Mouse (Mus musculus): ENCODE data around the gene Apol6.
"Not testable (repeated sequence)": the region's sequence is repeated elsewhere in the genome, so short reads cannot be mapped to it uniquely, and the experiment has no call there.

Gene Apol6

GRCm38 (mm10) chr15:77031271-77031670 lies 13.3 kb upstream of the Apol6 start:
- no peak for DNase-seq (ENCODE audit: low read depth)

GRCm38 (mm10) chr15:77034526-77034925 lies 10.0 kb upstream of the Apol6 start:
- DNase-seq (ENCODE audit: low read depth): no peak

GRCm38 (mm10) chr15:77035643-77036042 lies 8.9 kb upstream of the Apol6 start:
- DNase-seq (ENCODE audit: low read depth): no peak

GRCm38 (mm10) chr15:77036320-77036988 lies 8.1 kb upstream of the Apol6 start:
- no peak for DNase-seq (ENCODE audit: low read depth)

GRCm38 (mm10) chr15:77036989-77037277 lies 7.6 kb upstream of the Apol6 start:
- DNase-seq (ENCODE audit: low read depth): no peak

- no peak for DNase-seq (ENCODE audit: low read depth)
Observed at GRCm38 (mm10) chr15:77037278-77038161, 7.0 kb upstream of the Apol6 start.

DNA sequence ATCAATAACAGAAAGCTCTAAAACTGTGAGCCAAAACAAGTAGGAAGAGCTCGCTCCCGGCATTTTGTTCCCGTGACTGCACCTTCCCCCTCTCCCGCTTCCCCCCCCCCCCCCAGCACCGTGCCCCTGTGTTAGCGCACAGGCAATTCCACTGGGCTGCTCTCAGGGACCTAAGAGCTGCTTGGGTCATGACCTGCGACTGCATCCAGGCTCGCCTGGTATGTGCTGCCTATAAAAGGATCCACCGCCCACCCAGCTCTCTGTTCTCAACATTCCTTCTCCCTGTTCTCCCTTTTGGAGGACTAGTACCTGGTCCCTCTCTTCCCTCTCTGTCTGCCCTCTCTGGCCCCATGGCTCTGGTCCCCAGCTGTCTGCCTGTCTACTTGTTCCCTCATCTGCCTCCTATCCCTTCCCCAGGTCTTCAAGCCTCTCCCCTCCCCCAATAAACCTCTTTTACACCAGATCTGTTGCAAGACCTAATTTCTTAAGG lies 5.3 kb upstream of the Apol6 start:
- DNase-seq (ENCODE audit: low read depth): no peak

GRCm38 (mm10) chr15:77040784-77041183 lies 3.7 kb upstream of the Apol6 start:
- no peak for DNase-seq (ENCODE audit: low read depth)

- no peak for DNase-seq (ENCODE audit: low read depth)
Observed at GRCm38 (mm10) chr15:77045609-77046008, 1.1 kb downstream of the Apol6 start.

GRCm38 (mm10) chr15:77050570-77050969 lies 6.0 kb downstream of the Apol6 start, which contains the start of gene Mb:
TSS of gene Mb (minus strand) at chr15:77050670.
- no peak for DNase-seq (ENCODE audit: low read depth)

DNA sequence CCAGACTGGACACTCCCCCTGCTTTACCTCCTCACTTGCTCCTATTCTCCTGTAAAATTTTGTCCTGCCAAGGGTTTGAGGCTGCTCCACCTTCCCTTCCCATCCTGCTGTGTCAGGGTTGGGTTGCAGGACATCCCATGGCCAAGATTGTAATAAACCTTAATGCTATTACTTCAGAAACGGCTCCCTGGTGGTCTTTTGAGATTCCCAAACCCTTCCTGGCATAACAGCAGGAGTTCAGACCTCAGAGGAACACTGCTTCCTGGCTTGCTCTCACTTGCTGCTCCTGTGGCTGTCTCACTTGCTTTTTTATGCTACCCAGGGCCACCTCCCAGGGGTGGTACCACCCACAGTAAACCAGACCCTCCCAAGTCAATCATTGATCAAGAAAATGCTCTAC lies 7.6 kb downstream of the Apol6 start:
- no peak for DNase-seq (ENCODE audit: low read depth)

- no peak for DNase-seq (ENCODE audit: low read depth)
Observed at GRCm38 (mm10) chr15:77053021-77053420, 8.5 kb downstream of the Apol6 start.

DNA sequence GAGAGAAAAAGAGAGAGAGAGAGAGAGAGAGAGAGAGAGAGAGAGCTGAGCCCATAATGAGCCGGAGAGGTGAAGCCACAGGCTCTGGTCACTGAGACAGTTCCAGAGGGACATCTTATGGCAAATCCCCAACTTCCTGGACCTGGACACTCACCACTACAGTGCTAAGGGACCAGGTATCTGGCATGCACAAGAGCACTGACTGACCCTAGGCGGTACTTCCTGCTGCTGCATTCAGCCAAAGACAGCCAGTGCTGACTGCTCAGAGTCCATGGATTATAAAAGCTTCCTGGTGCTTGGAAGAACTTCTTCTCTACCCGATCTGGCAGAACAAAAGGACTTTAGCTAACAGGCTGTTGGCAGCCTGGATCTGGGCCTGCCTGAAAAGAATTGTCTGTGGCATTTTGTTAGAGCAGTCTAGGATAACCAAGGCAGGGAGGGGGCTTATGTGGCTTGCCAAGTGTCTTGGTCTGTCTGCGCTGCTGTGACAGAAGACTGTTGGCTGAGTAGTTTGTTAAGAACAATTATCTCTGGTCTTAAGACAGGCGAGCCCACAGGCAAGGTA lies 10.2 kb downstream of the Apol6 start:
- DNase-seq (ENCODE audit: low read depth): no peak

- DNase-seq (ENCODE audit: low read depth): no peak
Observed at GRCm38 (mm10) chr15:77056001-77056790, 11.7 kb downstream of the Apol6 start.

GRCm38 (mm10) chr15:77056791-77057051 lies 12.2 kb downstream of the Apol6 start:
- DNase-seq (ENCODE audit: low read depth): no peak

GRCm38 (mm10) chr15:77058566-77058965 lies 14.0 kb downstream of the Apol6 start:
- no peak for DNase-seq (ENCODE audit: low read depth)

DNA sequence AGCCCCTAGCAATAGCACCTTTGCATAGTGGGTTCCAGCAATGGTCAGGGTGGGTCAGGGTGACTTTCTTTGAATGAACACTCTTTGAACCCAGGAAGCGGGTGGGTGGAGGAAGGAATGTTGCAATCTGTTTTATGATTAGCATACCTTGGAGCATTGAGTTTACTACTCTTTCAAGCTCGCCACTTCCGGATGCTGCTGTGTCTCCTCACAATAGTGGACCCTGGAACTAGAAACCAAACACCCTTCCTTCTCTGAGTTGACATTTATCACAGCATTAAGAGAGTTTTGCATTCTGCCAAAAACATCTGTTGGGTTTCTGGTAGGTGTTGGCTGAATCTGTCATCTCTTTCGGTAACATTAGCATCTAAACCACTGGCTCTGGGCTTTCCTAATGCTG lies 14.9 kb downstream of the Apol6 start:
- not testable (repeated sequence) for DNase-seq (ENCODE audit: low read depth)

DNA sequence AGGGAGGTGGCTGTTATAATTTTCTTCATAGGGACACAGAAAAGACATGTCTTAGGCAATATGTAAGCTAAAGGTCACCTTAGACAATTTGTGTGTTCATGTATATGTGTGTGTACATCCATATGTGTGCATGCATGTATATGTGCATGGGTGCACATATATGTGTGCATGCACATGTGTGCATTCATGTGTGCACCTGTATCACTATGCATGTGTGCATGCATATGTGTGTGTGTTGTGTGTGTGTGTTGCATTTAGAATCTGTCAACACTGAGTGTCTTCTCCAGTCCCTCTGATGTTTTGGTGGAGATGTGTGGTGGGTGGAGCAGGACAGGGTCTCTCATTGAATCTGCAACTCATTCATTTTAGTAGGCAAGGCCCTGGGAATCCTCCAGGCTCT lies 18.2 kb downstream of the Apol6 start:
- no peak for DNase-seq (ENCODE audit: low read depth)

- DNase-seq (ENCODE audit: low read depth): no peak
Observed at GRCm38 (mm10) chr15:77065259-77065852, 20.8 kb downstream of the Apol6 start.

DNA sequence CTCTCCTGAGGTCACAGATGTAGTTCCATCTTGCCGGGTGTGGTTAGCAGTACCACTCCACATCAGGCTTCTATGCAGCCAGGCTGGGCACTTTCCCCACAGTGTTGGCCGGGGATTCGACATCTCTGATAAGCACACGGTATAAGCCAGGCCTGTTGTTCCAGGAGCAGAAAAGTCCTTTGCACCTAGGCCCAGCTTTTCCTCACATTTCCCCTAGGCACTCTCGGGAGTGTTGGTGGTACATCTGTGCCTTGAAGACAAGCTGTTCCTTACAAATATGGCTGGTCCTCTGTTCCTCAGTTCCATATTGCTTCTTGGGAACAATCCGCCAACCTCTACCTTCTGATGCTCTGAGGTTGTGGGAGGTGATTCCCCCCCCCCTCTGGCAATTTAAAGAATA lies 21.7 kb downstream of the Apol6 start:
- no peak for DNase-seq (ENCODE audit: low read depth)

DNA sequence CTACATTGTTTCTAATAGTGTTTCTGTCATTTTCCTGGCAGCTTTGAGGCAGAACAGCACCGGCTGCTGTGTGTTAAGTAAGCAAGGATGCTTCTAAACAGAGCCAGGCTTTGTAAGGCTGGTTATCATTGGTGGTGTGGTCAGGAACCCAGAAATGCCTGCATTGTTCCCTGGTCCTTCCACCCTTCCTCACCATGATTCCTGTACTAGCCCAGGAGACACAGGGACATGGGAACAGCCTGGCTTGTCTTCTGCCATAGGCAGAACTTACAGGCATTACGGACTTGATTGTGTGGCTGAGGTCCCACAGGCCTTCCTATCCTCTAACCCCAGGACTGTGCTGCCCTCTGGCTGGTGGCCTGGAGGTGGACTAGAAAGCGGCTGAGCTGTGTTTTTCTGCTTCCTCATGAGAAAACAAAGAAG lies 23.9 kb downstream of the Apol6 start:
- DNase-seq (ENCODE audit: low read depth): no peak

DNA sequence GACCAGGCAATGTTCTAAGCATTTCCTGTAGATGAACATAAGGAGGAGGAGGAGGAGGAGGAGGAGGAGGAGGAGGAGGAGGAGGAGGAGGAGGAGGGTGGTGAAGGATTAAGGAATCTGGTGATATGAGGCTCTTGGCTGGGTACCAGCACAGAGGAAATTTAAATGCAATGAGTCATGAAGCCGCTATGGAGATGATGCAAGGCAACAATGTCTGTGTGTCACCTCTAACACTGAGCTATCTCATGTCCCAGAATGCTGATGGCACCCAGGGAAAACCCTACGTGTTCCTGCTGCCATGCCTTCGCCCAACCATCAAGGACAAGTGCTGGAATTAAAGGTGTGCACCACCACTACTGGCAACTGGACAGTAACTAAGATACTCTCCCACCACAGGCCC lies 24.5 kb downstream of the Apol6 start:
- DNase-seq (ENCODE audit: low read depth): no peak
